Mouse (Mus musculus) heart, adult 2 months (tissue): ENCODE results near the gene Tnn. TPM values are rescaled to one million over a fixed set of nuclear protein-coding genes. Genes with fewer than 3 reads are reported as not detected.

Experiments
- DNase-seq, 2 experiments: peaks; one replicate each; pipeline ENCODE4 v3.0.0; 2021
- H3K27ac ChIP-seq: fragments of 200-600 bp; 2 replicates; pipeline ENCODE4 v1.8.1; 2022
- H3K27me3 ChIP-seq: fragments of 200-500 bp; 2 replicates; pipeline ENCODE4 v1.6.1; 2012; ENCODE audit warnings: mild to moderate bottlenecking, low read length, inconsistent platforms, mixed read lengths; ENCODE audit not compliant: control insufficient read depth, insufficient read depth
- H3K36me3 ChIP-seq: fragments of 200-500 bp; 2 replicates; pipeline ENCODE4 v1.6.1; 2012; ENCODE audit warnings: low read length, inconsistent platforms; ENCODE audit not compliant: control insufficient read depth, insufficient read depth
- H3K4me1 ChIP-seq: fragments of 200-500 bp; 2 replicates; pipeline ENCODE4 v1.6.1; 2011; ENCODE audit warnings: low read length; ENCODE audit not compliant: control insufficient read depth, insufficient read depth
- H3K4me3 ChIP-seq: fragments of 200-600 bp; 2 replicates; pipeline ENCODE4 v1.8.1; 2022
- H3K79me2 ChIP-seq: fragments of 200-500 bp; replicated peaks from 2 replicates; pipeline ENCODE4 v1.6.1; 2012; ENCODE audit warnings: mild to moderate bottlenecking, inconsistent platforms, low read length, moderate library complexity, mixed read lengths; ENCODE audit not compliant: control insufficient read depth, insufficient read depth
- H3K9ac ChIP-seq: fragments of 200-500 bp; 2 replicates; pipeline ENCODE4 v1.6.1; 2012; ENCODE audit warnings: low read depth, mild to moderate bottlenecking, control low read depth, inconsistent platforms, low read length, mixed read lengths
- CTCF ChIP-seq: fragments of 200-600 bp; IDR thresholded peaks from 2 replicates; pipeline ENCODE4 v1.8.1; 2022; ENCODE audit warnings: antibody characterized with exemption, mild to moderate bottlenecking, moderate library complexity
- EP300 ChIP-seq: fragments of 200-500 bp; IDR thresholded peaks from 2 replicates; pipeline ENCODE4 v1.6.1; 2011; ENCODE audit warnings: low read depth, low read length, control low read depth; ENCODE audit not compliant: insufficient read depth
- POLR2A ChIP-seq: fragments of 200-500 bp; IDR thresholded peaks from 2 replicates; pipeline ENCODE4 v1.6.1; 2011; ENCODE audit warnings: mild to moderate bottlenecking, low read depth, low read length, control low read depth; ENCODE audit not compliant: insufficient read depth
- WGBS: fragments of 180-500 bp; shearing (Covaris S2); methylation state at CpG from one replicate; pipeline ENCODE4 v1.1.7; 2018; 5-methylcytosine and 5-hydroxymethylcytosine counted together
- intact Hi-C: fragments of 180-260 bp; cut with DNase I; formaldehyde crosslinking; loops from one replicate; pipeline ENCODE4 v1.15.1; 2025
- polyA plus RNA-seq: library from polyadenylated mRNA; depleted of rRNA; stranded (reverse); fragments of >200 nt; gene quantifications from 2 replicates; pipeline ENCODE4 v1.2.3, GENCODE M21; 2012
- total RNA-seq, 2 experiments: library from RNA; stranded (reverse); gene quantifications; 2 replicates each; pipeline ENCODE4 v1.2.3; 2021

Gene Tnn
- total and polyA plus RNA-seq, 3 experiments, result 0.06 TPM; not detected in 2

- TF ChIP-seq EP300 (no peak), CTCF (no peak), POLR2A (no peak)
- Histone ChIP-seq H3K79me2 (no peaks in the 10 kb centered on the region), H3K27me3 (no peaks in the 10 kb centered on the region), H3K4me3 (no peak overlapping the region), H3K9ac (no peak overlapping the region), H3K27ac (no peak overlapping the region), H3K4me1 (no peaks in the 10 kb centered on the region), H3K36me3 (no peaks in the 10 kb centered on the region)
- intact Hi-C loops, result no loop called here
- 77% methylated on average over 7 of the region's 7 CpGs for WGBS
- DNase-seq, result no peak
These were observed 9.0 kb downstream of the Tnn start for GRCm38 (mm10) chr1:160144343-160144742.

DNA sequence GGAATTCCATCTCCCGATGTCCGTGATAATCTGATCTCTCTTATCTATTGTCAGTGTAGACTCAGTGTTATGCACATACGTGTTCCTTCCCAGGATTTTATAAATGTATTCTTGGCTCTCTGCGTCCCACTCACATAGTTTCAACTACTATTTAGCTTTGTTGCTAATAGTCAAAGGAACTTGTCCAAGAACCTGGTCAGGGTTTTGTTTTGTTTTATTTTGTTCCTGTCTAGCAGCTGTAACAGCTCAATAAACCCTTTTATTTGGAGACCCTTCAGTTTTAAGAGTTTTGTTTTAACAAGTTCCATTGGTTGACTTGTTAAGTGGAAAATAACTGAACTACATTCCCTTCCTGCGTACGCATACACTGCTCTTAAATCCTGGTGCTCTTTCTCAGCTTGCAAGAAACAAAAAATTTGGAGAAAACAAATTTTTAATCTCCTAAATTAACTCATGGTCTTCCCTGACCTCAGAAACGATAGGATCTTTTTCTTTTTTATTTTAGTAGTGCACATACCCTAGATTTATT, 17.0 kb downstream of the Tnn start:
- TF ChIP-seq CTCF (no peak), POLR2A (no peak), EP300 (no peak)
- H3K36me3 ChIP-seq, result no peaks in the 10 kb centered on the region
- no peak overlapping the region for H3K4me3 ChIP-seq
- WGBS, result 66% methylated on average over 7 of the region's 7 CpGs
- no peak overlapping the region for H3K27ac ChIP-seq
- H3K27me3 ChIP-seq, result no peaks in the 10 kb centered on the region
- H3K9ac ChIP-seq, result no peak overlapping the region
- H3K4me1 ChIP-seq, result no peaks in the 10 kb centered on the region
- no peak for DNase-seq
- intact Hi-C loops, result no loop called here
- H3K79me2 ChIP-seq, result no peaks in the 10 kb centered on the region

DNA sequence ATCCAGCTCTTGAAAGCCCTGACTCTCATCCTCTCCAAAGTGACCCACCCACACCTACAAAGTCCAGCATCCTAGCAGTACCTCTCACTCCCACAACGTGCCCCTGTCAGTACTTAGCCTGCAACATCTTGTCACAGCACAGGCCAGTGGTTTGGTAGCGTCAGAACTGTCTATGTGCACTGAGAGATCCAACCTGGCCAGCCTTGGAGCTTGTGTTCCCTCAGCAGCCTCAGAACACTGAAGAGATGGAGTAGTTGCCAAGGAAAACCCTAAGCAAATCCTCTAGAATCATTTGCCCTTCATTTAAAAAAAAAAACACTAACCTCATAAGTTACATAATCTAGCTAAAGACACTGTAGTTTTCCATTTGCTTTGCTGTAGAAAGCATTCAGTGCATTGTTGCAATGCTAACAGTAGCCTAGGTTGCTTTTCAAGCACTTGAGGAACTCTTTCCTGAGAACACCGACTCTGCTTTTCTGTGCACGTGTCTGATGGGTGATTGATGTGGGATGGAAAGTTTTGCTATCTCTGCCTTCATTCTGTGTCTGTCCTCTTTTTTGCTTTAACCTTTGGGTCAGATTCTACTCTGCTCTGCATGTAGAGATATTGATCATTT, 19.8 kb downstream of the Tnn start:
- Histone ChIP-seq H3K4me1 (no peaks in the 10 kb centered on the region), H3K36me3 (no peaks in the 10 kb centered on the region), H3K79me2 (no peaks in the 10 kb centered on the region), H3K27me3 (no peaks in the 10 kb centered on the region), H3K9ac (no peak overlapping the region), H3K4me3 (no peak overlapping the region), H3K27ac (no peak overlapping the region)
- intact Hi-C loops, result no loop called here
- TF ChIP-seq EP300, result no peak
- TF ChIP-seq CTCF, result no peak
- TF ChIP-seq POLR2A, result no peak
- WGBS, result 48% methylated on average over 4 of the region's 4 CpGs
- no peak for DNase-seq

DNA sequence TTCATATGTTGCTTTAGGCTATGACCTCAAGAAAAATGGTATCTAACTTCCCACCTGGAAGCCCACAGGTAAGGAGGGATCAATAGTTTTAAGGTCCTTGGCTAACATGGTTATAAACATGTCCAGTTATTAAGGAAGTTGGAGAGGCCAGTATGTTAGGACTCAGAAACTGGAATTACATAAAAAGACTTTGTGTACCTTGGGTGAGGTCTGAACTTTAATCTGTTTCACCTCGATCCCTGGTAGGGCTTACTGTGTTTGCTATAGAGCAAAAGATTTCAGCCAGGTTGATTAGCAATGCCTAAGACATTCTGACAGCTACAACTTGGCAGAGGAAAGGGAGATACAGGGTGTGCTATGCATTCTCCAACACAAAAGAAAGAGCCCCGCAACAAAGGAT, 29.4 kb downstream of the Tnn start:
- Histone ChIP-seq H3K9ac (no peak overlapping the region), H3K79me2 (no peaks in the 10 kb centered on the region), H3K4me1 (no peaks in the 10 kb centered on the region), H3K36me3 (no peaks in the 10 kb centered on the region), H3K27me3 (no peaks in the 10 kb centered on the region), H3K27ac (no peak overlapping the region), H3K4me3 (no peak overlapping the region)
- no peak for DNase-seq
- intact Hi-C loops, result no loop called here
- TF ChIP-seq POLR2A (no peak), CTCF (no peak), EP300 (no peak)
- 74% methylated on average over 2 of the region's 2 CpGs for WGBS

DNA sequence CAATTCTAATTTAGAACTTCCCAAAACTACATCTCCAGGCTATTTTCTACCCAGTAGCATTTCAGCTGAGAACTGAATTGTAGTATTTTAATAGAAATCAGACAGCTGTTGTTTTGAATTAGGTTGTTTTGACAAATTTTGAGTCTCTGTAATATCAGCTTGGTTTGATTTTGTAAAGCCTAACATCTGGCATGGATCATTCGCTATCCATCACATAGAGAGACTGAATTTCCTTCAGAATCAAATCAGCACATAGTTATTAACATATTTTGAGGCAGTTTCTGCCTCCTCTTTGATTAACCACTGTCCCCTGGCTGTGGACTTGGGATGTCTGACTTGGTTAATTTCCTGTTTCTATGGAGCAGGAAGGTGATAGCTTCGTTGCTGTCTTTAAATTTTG, 44.8 kb downstream of the Tnn start:
- Histone ChIP-seq H3K27ac (no peak overlapping the region), H3K4me1 (no peaks in the 10 kb centered on the region), H3K79me2 (no peaks in the 10 kb centered on the region), H3K36me3 (no peaks in the 10 kb centered on the region), H3K4me3 (no peak overlapping the region), H3K9ac (no peak overlapping the region), H3K27me3 (no peaks in the 10 kb centered on the region)
- intact Hi-C loops, result no loop called here
- TF ChIP-seq POLR2A, result no peak
- no peak for TF ChIP-seq EP300
- TF ChIP-seq CTCF, result no peak
- 52% methylated on average over 2 of the region's 2 CpGs for WGBS
- no peak for DNase-seq

GRCm38 (mm10) chr1:160105426-160105825, 48.0 kb downstream of the Tnn start:
- Histone ChIP-seq H3K27me3 (no peaks in the 10 kb centered on the region), H3K9ac (no peak overlapping the region), H3K27ac (no peak overlapping the region), H3K4me3 (no peak overlapping the region), H3K79me2 (no peaks in the 10 kb centered on the region), H3K4me1 (no peaks in the 10 kb centered on the region; the same call in 1 of the 2 replicates), H3K36me3 (no peaks in the 10 kb centered on the region)
- TF ChIP-seq CTCF (no peak), POLR2A (no peak), EP300 (no peak)
- intact Hi-C loops, result no loop called here
- no peak for DNase-seq
- 81% methylated on average over 5 of the region's 5 CpGs for WGBS
